In genomic region chr7:104217881-104218280, GRCm38 (mm10) we compare ENCODE assay signal across 23 mouse cellular contexts. TPM values are rescaled to one million over a fixed set of nuclear protein-coding genes. Genes with fewer than 3 reads are reported as not detected.
DNase-seq lines count a peak whose midpoint lies in the region; ATAC-seq and TF ChIP-seq lines count a peak whose summit lies in the region.
"Had no signal": no experiment of that assay in that cellular context is flagged by ENCODE, and none has a peak within 500 bp of the region (broad histone marks: within the 10 kb centered on the region; RNA-seq: fewer than 3 reads in every experiment).

No protein-coding gene starts in this region.

- no peak overlapping the region for H3K27ac ChIP-seq in forebrain, embryonic 11.5 days (ENCODE audit: low read depth, low read length)
- no peak overlapping the region for H3K27ac ChIP-seq in forebrain, embryonic 12.5 days
- no peak overlapping the region for H3K27ac ChIP-seq in neural tube, embryonic 15.5 days (replicated peaks)
- H3K27ac ChIP-seq: heart, embryonic 13.5 days; hindbrain, embryonic 12.5 days had no signal

- no peak for TF ChIP-seq CTCF in E14TG2a.4 (conservative IDR thresholded peaks at IDR 0.05; ENCODE audit: low read length)

- H3K36me3 ChIP-seq in forebrain, embryonic 11.5 days (ENCODE audit: control insufficient read depth, insufficient read depth, low read length): no peaks in the 10 kb centered on the region
- no peaks in the 10 kb centered on the region for H3K36me3 ChIP-seq in forebrain, embryonic 12.5 days (replicated peaks)
- peaks cover 19% of the 10 kb centered on the region for H3K36me3 ChIP-seq in E14TG2a.4 (ENCODE audit: insufficient read depth, low read length)
- no peaks in the 10 kb centered on the region for H3K36me3 ChIP-seq in neural tube, embryonic 15.5 days
- H3K36me3 ChIP-seq: heart, embryonic 13.5 days; hindbrain, embryonic 12.5 days; midbrain, embryonic 10.5 days had no signal

- no peaks in the 10 kb centered on the region for H3K9me3 ChIP-seq in forebrain, embryonic 11.5 days (ENCODE audit: control insufficient read depth, low read length)
- H3K9me3 ChIP-seq in forebrain, embryonic 12.5 days: no peaks in the 10 kb centered on the region
- no peaks in the 10 kb centered on the region for H3K9me3 ChIP-seq in E14TG2a.4 (ENCODE audit: low read length)
- H3K9me3 ChIP-seq in neural tube, embryonic 15.5 days (replicated peaks): no peaks in the 10 kb centered on the region
- H3K9me3 ChIP-seq: heart, embryonic 13.5 days; hindbrain, embryonic 12.5 days; midbrain, embryonic 10.5 days had no signal

- no peaks in the 10 kb centered on the region for H3K4me1 ChIP-seq in forebrain, embryonic 11.5 days (replicated peaks; ENCODE audit: control insufficient read depth, insufficient read depth, low read length)
- H3K4me1 ChIP-seq in forebrain, embryonic 12.5 days: peaks cover 8% of the 10 kb centered on the region
- peaks cover 49% of the 10 kb centered on the region for H3K4me1 ChIP-seq in E14TG2a.4 (replicated peaks; ENCODE audit: low read depth, low read length)
- peaks cover 8% of the 10 kb centered on the region for H3K4me1 ChIP-seq in neural tube, embryonic 15.5 days

- no peak overlapping the region for H3K4me3 ChIP-seq in forebrain, embryonic 11.5 days (ENCODE audit: low read depth, low read length)
- H3K4me3 ChIP-seq in forebrain, embryonic 12.5 days (replicated peaks): no peak overlapping the region
- H3K4me3 ChIP-seq in E14TG2a.4 (replicated peaks; ENCODE audit: low read length): peak overlapping the region; percentile 92
- H3K4me3 ChIP-seq in neural tube, embryonic 15.5 days (replicated peaks): no peak overlapping the region
- H3K4me3 ChIP-seq: myocyte had no signal

- no peaks in the 10 kb centered on the region for H3K27me3 ChIP-seq in forebrain, embryonic 11.5 days (ENCODE audit: control insufficient read depth, insufficient read depth, low read length)
- H3K27me3 ChIP-seq in forebrain, embryonic 12.5 days: 0 out of 2 replicates have a peak, but pooled peaks cover 3% of the 10 kb centered on the region
- no peaks in the 10 kb centered on the region for H3K27me3 ChIP-seq in E14TG2a.4 (ENCODE audit: insufficient read depth, low read length)
- peaks cover 5% of the 10 kb centered on the region; the same call in 1 of the 2 replicates for H3K27me3 ChIP-seq in neural tube, embryonic 15.5 days (replicated peaks)
- H3K27me3 ChIP-seq: heart, embryonic 13.5 days; hindbrain, embryonic 12.5 days; Patski had no signal

- 78% methylated on average over 2 of the region's 2 CpGs for WGBS in forebrain, embryonic 11.5 days
- 95% methylated on average over 2 of the region's 2 CpGs for WGBS in forebrain, embryonic 12.5 days
- WGBS in neural tube, embryonic 15.5 days: 75% methylated on average over 2 of the region's 2 CpGs

- DNase-seq in forebrain, embryonic 11.5 days (ENCODE audit: low spot score): no peak
- no peak for DNase-seq in right cerebral cortex, postnatal 10 days (ENCODE audit: low spot score in 2 of 2)
- DNase-seq: B cell, adult 2 months; layer of hippocampus, adult 9-11 months had no signal

- H3K4me2 ChIP-seq in forebrain, embryonic 11.5 days (ENCODE audit: low read depth, low read length, severe bottlenecking): no peak overlapping the region
- H3K4me2 ChIP-seq in forebrain, embryonic 12.5 days: no peak overlapping the region
- no peak overlapping the region for H3K4me2 ChIP-seq in neural tube, embryonic 15.5 days

- no peak overlapping the region for H3K9ac ChIP-seq in forebrain, embryonic 11.5 days (ENCODE audit: low read length)
- no peak overlapping the region for H3K9ac ChIP-seq in forebrain, embryonic 12.5 days
- H3K9ac ChIP-seq in neural tube, embryonic 15.5 days (replicated peaks): no peak overlapping the region
- H3K9ac ChIP-seq: hindbrain, embryonic 12.5 days had no signal

- ATAC-seq in forebrain, embryonic 11.5 days (replicated peaks; ENCODE audit: low FRiP score): 0 out of 2 replicates have a peak, but pooled peaks have one; percentile 23
- no peak for ATAC-seq in forebrain, embryonic 12.5 days (ENCODE audit: low FRiP score)
- ATAC-seq in hematopoietic stem cell, adult 5-6 weeks (replicated peaks in 1 of 2; ENCODE audit: insufficient read depth in 1 of 2, low FRiP score in 2 of 2, low TSS enrichment in 1 of 2, low read depth in 1 of 2, poor library complexity in 2 of 2, severe bottlenecking in 2 of 2): peak; percentile 34 to 47; a peak in 2 of 4 replicates
- peak; percentile 49 for ATAC-seq in neutrophil, adult 5-6 weeks (ENCODE audit: extremely low read depth, insufficient number of reproducible peaks, low FRiP score, poor library complexity, severe bottlenecking)
- ATAC-seq in neural tube, embryonic 15.5 days (ENCODE audit: low FRiP score): no peak
- no peak for ATAC-seq in erythroblast, adult 5-6 weeks (replicated peaks; ENCODE audit: low FRiP score, poor library complexity, severe bottlenecking)
- ATAC-seq: Patski had no signal

RNA-seq across cellular contexts. Expression of gene Trim6, which starts 0.7 kb away (rescaled TPM):
- polyA plus RNA-seq in forebrain, embryonic 11.5 days (2014; fragmentation: Nextera tagmentation; extraction: Ambion mirVana): 2.7 and 3.3 TPM in 2 replicates
- polyA plus RNA-seq in forebrain, embryonic 12.5 days (2016; fragmentation: Nextera tagmentation; extraction: Ambion mirVana): 0.62 and 1.1 TPM in 2 replicates
- total RNA-seq in hematopoietic stem cell, adult 5-6 weeks (2017): 9.3 and 16.7 TPM in 2 replicates
- total RNA-seq in neutrophil, adult 5-6 weeks (2017): 1.3 and 2.3 TPM in 2 replicates
- 0.54 and 1.1 TPM in 2 replicates for polyA plus RNA-seq in neural tube, embryonic 15.5 days (2015; fragmentation: Nextera tagmentation; extraction: Ambion mirVana)
- not detected in 2 replicates for total RNA-seq in erythroblast, adult 5-6 weeks (2015; ENCODE audit: low replicate concordance)
- 0.09 and 0.56 TPM in 2 replicates for total RNA-seq in erythroblast, adult 5-6 weeks (2017; ENCODE audit: low replicate concordance)
- polyA plus RNA-seq: erythroblast, embryonic 14.5 days; myocyte had no signal

RNA-seq across cellular contexts. Expression of gene Olfr649, which starts 22.1 kb away (rescaled TPM):
- polyA plus RNA-seq in forebrain, embryonic 11.5 days (2014; fragmentation: Nextera tagmentation; extraction: Ambion mirVana): not detected in 2 replicates
- not detected in 2 replicates for polyA plus RNA-seq in forebrain, embryonic 12.5 days (2016; fragmentation: Nextera tagmentation; extraction: Ambion mirVana)
- total RNA-seq in hematopoietic stem cell, adult 5-6 weeks (2017): not detected in 2 replicates
- not detected in 2 replicates for total RNA-seq in neutrophil, adult 5-6 weeks (2017)
- polyA plus RNA-seq in neural tube, embryonic 15.5 days (2015; fragmentation: Nextera tagmentation; extraction: Ambion mirVana): not detected in 2 replicates
- total RNA-seq in erythroblast, adult 5-6 weeks (2015; ENCODE audit: low replicate concordance): not detected in 2 replicates
- total RNA-seq in erythroblast, adult 5-6 weeks (2017; ENCODE audit: low replicate concordance): not detected in 2 replicates
- total RNA-seq: adrenal gland, postnatal 25 days; gastrocnemius, postnatal 36 days; left cerebral cortex, postnatal 25 days; liver, adult 2 months had no signal
- polyA plus RNA-seq: cortical plate, adult 2 months; erythroblast, embryonic 14.5 days; heart, embryonic 13.5 days; hindbrain, embryonic 12.5 days; liver, adult 2 months; midbrain, embryonic 10.5 days; myocyte; Patski; small intestine, adult 2 months; urinary bladder, adult 2 months had no signal

RNA-seq across cellular contexts. Expression of gene Trim34a, which starts 26.4 kb away (rescaled TPM):
- 0.64 and 1.1 TPM in 2 replicates for polyA plus RNA-seq in forebrain, embryonic 11.5 days (2014; fragmentation: Nextera tagmentation; extraction: Ambion mirVana)
- 0.53 and 1.1 TPM in 2 replicates for polyA plus RNA-seq in forebrain, embryonic 12.5 days (2016; fragmentation: Nextera tagmentation; extraction: Ambion mirVana)
- total RNA-seq in hematopoietic stem cell, adult 5-6 weeks (2017): 49.1 and 62.5 TPM in 2 replicates
- total RNA-seq in neutrophil, adult 5-6 weeks (2017): 202 and 211 TPM in 2 replicates
- polyA plus RNA-seq in neural tube, embryonic 15.5 days (2015; fragmentation: Nextera tagmentation; extraction: Ambion mirVana): 0.72 and 2.2 TPM in 2 replicates
- total RNA-seq in erythroblast, adult 5-6 weeks (2015; ENCODE audit: low replicate concordance): 19.8 and 23.4 TPM in 2 replicates
- 21.4 and 27.9 TPM in 2 replicates for total RNA-seq in erythroblast, adult 5-6 weeks (2017; ENCODE audit: low replicate concordance)
- polyA plus RNA-seq: erythroblast, embryonic 14.5 days had no signal

RNA-seq across cellular contexts. Expression of gene Olfr648, which starts 34.7 kb away (rescaled TPM):
- 0.27 and 0.40 TPM in 2 replicates for polyA plus RNA-seq in forebrain, embryonic 11.5 days (2014; fragmentation: Nextera tagmentation; extraction: Ambion mirVana)
- 0.41 and 0.51 TPM in 2 replicates for polyA plus RNA-seq in forebrain, embryonic 12.5 days (2016; fragmentation: Nextera tagmentation; extraction: Ambion mirVana)
- not detected in 2 replicates for total RNA-seq in hematopoietic stem cell, adult 5-6 weeks (2017)
- total RNA-seq in neutrophil, adult 5-6 weeks (2017): 0.12 TPM in 1 of 2 replicates, not detected in the other
- 0.37 and 0.42 TPM in 2 replicates for polyA plus RNA-seq in neural tube, embryonic 15.5 days (2015; fragmentation: Nextera tagmentation; extraction: Ambion mirVana)
- 1.5 and 2.1 TPM in 2 replicates for total RNA-seq in erythroblast, adult 5-6 weeks (2015; ENCODE audit: low replicate concordance)
- total RNA-seq in erythroblast, adult 5-6 weeks (2017; ENCODE audit: low replicate concordance): 0.14 and 0.60 TPM in 2 replicates
- total RNA-seq: adrenal gland, postnatal 25 days; gastrocnemius, postnatal 36 days; liver, adult 2 months had no signal
- polyA plus RNA-seq: liver, adult 2 months; myocyte; small intestine, adult 2 months had no signal

RNA-seq across cellular contexts. Expression of gene Olfm5, which starts 53.2 kb away (rescaled TPM):
- not detected in 2 replicates for polyA plus RNA-seq in forebrain, embryonic 11.5 days (2014; fragmentation: Nextera tagmentation; extraction: Ambion mirVana)
- not detected in 2 replicates for polyA plus RNA-seq in forebrain, embryonic 12.5 days (2016; fragmentation: Nextera tagmentation; extraction: Ambion mirVana)
- 2.5 TPM in 1 of 2 replicates, not detected in the other for total RNA-seq in hematopoietic stem cell, adult 5-6 weeks (2017)
- total RNA-seq in neutrophil, adult 5-6 weeks (2017): not detected in 2 replicates
- polyA plus RNA-seq in neural tube, embryonic 15.5 days (2015; fragmentation: Nextera tagmentation; extraction: Ambion mirVana): not detected in 2 replicates
- not detected in 2 replicates for total RNA-seq in erythroblast, adult 5-6 weeks (2015; ENCODE audit: low replicate concordance)
- 0.34 TPM in 1 of 2 replicates, not detected in the other for total RNA-seq in erythroblast, adult 5-6 weeks (2017; ENCODE audit: low replicate concordance)
- total RNA-seq: adrenal gland, postnatal 25 days; gastrocnemius, postnatal 36 days; left cerebral cortex, postnatal 25 days; liver, adult 2 months had no signal
- polyA plus RNA-seq: cortical plate, adult 2 months; erythroblast, embryonic 14.5 days; heart, embryonic 13.5 days; hindbrain, embryonic 12.5 days; liver, adult 2 months; midbrain, embryonic 10.5 days; myocyte; Patski; small intestine, adult 2 months; urinary bladder, adult 2 months had no signal

Comparison
In these comparisons a context has a peak if more than half of its experiments do, and no peak if none do; other contexts are left out.
1. ATAC-seq: peak in forebrain, embryonic 11.5 days (single experiment), hematopoietic stem cell, adult 5-6 weeks (2 of 2) and neutrophil, adult 5-6 weeks (single experiment); none in forebrain, embryonic 12.5 days (single experiment), neural tube, embryonic 15.5 days (single experiment) and erythroblast, adult 5-6 weeks (single experiment).